Mouse (Mus musculus) midbrain, embryonic 15.5 days (tissue): ENCODE results near the gene Fgf2. TPM values are rescaled to one million over a fixed set of nuclear protein-coding genes. Genes with fewer than 3 reads are reported as not detected.

ENCODE experiments used
- ATAC-seq: fragments of 200-750 bp; cut with Nextera tagmentation; replicated peaks from 2 replicates; pipeline ENCODE4 v1.8.0; 2017; ENCODE audit warnings: moderate TSS enrichment
- H3K27ac ChIP-seq: fragments of 300-500 bp; sonication (generic); 2 replicates; pipeline ENCODE4 v1.5.1; 2015; ENCODE audit warnings: mild to moderate bottlenecking, inconsistent platforms
- H3K27me3 ChIP-seq: fragments of 300-500 bp; sonication (generic); replicated peaks from 2 replicates; pipeline ENCODE4 v1.6.1; 2015; ENCODE audit warnings: inconsistent platforms
- H3K36me3 ChIP-seq: fragments of 300-500 bp; sonication (generic); replicated peaks from 2 replicates; pipeline ENCODE4 v1.6.1; 2015; ENCODE audit warnings: inconsistent platforms
- H3K4me1 ChIP-seq: fragments of 300-500 bp; sonication (generic); 2 replicates; pipeline ENCODE4 v1.6.1; 2015; ENCODE audit warnings: inconsistent platforms
- H3K4me2 ChIP-seq: fragments of 300-500 bp; sonication (generic); 2 replicates; pipeline ENCODE4 v1.6.1; 2015; ENCODE audit warnings: inconsistent platforms, mild to moderate bottlenecking, moderate library complexity
- H3K4me3 ChIP-seq: fragments of 300-500 bp; sonication (generic); 2 replicates; pipeline ENCODE4 v1.5.1; 2015; ENCODE audit warnings: mild to moderate bottlenecking, inconsistent platforms
- H3K9ac ChIP-seq: fragments of 300-500 bp; sonication (generic); 2 replicates; pipeline ENCODE4 v1.6.1; 2015; ENCODE audit warnings: mild to moderate bottlenecking, inconsistent platforms
- H3K9me3 ChIP-seq: fragments of 300-500 bp; sonication (generic); 2 replicates; pipeline ENCODE4 v1.6.1; 2016; ENCODE audit warnings: inconsistent platforms
- WGBS: fragments of 180-500 bp; shearing (Covaris S2); methylation state at CpG from one replicate; pipeline ENCODE4 v1.1.7; 2015; ENCODE audit warnings: mixed read lengths; 5-methylcytosine and 5-hydroxymethylcytosine counted together
- polyA plus RNA-seq: library from polyadenylated mRNA; unstranded; fragments of >200 nt; fragmentation: Nextera tagmentation; extraction: Ambion mirVana; gene quantifications from 2 replicates; pipeline ENCODE4 v1.2.1, GENCODE M21; 2015

Gene Fgf2
- polyA plus RNA-seq, 1 experiment from 2014 or later = 0.34 TPM

DNA sequence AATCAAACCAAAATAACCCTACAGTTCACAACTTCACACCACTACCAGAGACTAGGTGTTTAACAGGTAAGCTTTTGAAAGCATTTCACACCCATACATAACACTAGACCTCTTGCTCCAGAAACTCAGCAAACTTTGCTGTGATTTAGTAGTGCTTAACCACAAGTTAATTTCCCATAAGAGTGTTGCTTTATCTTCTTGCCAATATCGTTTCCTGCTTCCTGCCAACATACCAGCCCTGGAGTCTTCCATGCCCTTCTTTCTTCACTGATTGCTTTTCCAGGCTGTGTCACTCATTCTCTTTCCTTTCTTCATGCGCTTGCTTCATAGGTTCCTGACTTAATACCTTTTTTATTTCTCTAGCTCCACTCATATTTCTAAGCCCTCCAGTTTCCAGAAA is 19.7 kb upstream of the Fgf2 start:
- Histone ChIP-seq H3K4me1 (no peaks in the 10 kb centered on the region), H3K9me3 (no peaks in the 10 kb centered on the region), H3K4me2 (no peak overlapping the region), H3K4me3 (no peak overlapping the region), H3K36me3 (no peaks in the 10 kb centered on the region), H3K27me3 (no peaks in the 10 kb centered on the region), H3K9ac (no peak overlapping the region), H3K27ac (no peak overlapping the region)
- WGBS = 85% methylated on average over 2 of the region's 2 CpGs
- ATAC-seq = no peak

DNA sequence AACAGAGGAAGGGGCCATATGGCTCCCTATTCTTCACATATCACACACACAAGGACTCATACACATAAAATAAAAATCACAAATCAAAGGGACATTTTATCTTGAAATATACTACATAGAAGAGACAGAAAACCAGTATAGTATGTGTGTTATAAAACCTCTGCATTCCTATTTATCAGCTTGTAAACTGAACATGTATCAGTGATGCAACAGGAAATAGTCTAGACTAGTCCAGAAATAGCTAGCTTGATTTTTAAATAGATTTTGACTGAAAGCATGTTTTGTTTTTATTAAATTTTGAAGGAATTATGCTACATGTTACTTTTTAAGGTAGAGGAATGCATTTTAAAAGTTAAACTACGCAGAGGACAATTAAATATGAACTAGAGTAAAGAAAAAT is 18.2 kb upstream of the Fgf2 start:
- no peak overlapping the region for H3K27ac ChIP-seq
- no peak for ATAC-seq
- no peaks in the 10 kb centered on the region for H3K9me3 ChIP-seq
- H3K36me3 ChIP-seq = no peaks in the 10 kb centered on the region
- no peak overlapping the region for H3K4me3 ChIP-seq
- no peaks in the 10 kb centered on the region for H3K27me3 ChIP-seq
- H3K9ac ChIP-seq = no peak overlapping the region
- WGBS = 85% methylated on average over 1 of the region's 1 CpGs
- no peak overlapping the region for H3K4me2 ChIP-seq
- H3K4me1 ChIP-seq = no peaks in the 10 kb centered on the region

- H3K27me3 ChIP-seq = no peaks in the 10 kb centered on the region
- H3K4me2 ChIP-seq = no peak overlapping the region
- no peaks in the 10 kb centered on the region for H3K36me3 ChIP-seq
- no peak overlapping the region for H3K27ac ChIP-seq
- no peak for ATAC-seq
- no peaks in the 10 kb centered on the region for H3K4me1 ChIP-seq
- WGBS = 71% methylated on average over 6 of the region's 6 CpGs
- H3K9me3 ChIP-seq = no peaks in the 10 kb centered on the region
- H3K4me3 ChIP-seq = no peak overlapping the region
- H3K9ac ChIP-seq = no peak overlapping the region
Observed at GRCm38 (mm10) chr3:37331999-37332449, 16.1 kb upstream of the Fgf2 start.

DNA sequence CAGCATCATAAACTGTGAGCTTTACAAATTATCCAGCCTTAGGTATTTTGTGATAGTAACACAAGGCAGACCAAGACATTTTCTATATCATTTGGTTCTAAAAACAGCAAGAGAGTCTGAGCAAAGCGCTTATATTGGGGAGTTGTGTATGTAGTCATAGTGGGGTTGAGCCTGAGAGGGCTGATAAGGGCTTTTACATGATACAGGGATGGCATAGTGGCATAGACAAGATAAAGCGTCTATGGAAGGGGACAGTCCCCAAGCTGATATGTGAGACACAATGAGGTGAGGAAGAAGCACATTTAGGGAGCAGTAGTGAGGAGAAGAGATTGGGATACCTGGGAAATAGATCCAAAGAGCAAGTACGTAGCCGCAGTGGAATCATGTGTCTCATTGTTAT is 14.1 kb upstream of the Fgf2 start:
- no peaks in the 10 kb centered on the region for H3K36me3 ChIP-seq
- H3K4me3 ChIP-seq = no peak overlapping the region
- no peaks in the 10 kb centered on the region for H3K27me3 ChIP-seq
- ATAC-seq = no peak
- H3K4me2 ChIP-seq = no peak overlapping the region
- no peak overlapping the region for H3K27ac ChIP-seq
- no peak overlapping the region for H3K9ac ChIP-seq
- H3K4me1 ChIP-seq = no peaks in the 10 kb centered on the region
- 93% methylated on average over 4 of the region's 4 CpGs for WGBS
- H3K9me3 ChIP-seq = no peaks in the 10 kb centered on the region

- no peak for ATAC-seq
- no peaks in the 10 kb centered on the region for H3K36me3 ChIP-seq
- H3K9ac ChIP-seq = no peak overlapping the region
- H3K4me3 ChIP-seq = no peak overlapping the region
- H3K27ac ChIP-seq = no peak overlapping the region
- H3K27me3 ChIP-seq = no peaks in the 10 kb centered on the region
- 69% methylated on average over 5 of the region's 5 CpGs for WGBS
- no peaks in the 10 kb centered on the region for H3K9me3 ChIP-seq
- no peak overlapping the region for H3K4me2 ChIP-seq
- no peaks in the 10 kb centered on the region for H3K4me1 ChIP-seq
Observed at GRCm38 (mm10) chr3:37341110-37341509, 7.0 kb upstream of the Fgf2 start.

GRCm38 (mm10) chr3:37342811-37343210 is 5.3 kb upstream of the Fgf2 start:
- H3K9ac ChIP-seq = no peak overlapping the region
- no peaks in the 10 kb centered on the region for H3K9me3 ChIP-seq
- peaks cover 4% of the 10 kb centered on the region for H3K27me3 ChIP-seq
- no peaks in the 10 kb centered on the region for H3K36me3 ChIP-seq
- no peak overlapping the region for H3K27ac ChIP-seq
- peaks cover under 1% of the 10 kb centered on the region; the same call in 1 of the 2 replicates for H3K4me1 ChIP-seq
- ATAC-seq = no peak
- no peak overlapping the region for H3K4me3 ChIP-seq
- WGBS = 83% methylated on average over 5 of the region's 5 CpGs
- no peak overlapping the region for H3K4me2 ChIP-seq

DNA sequence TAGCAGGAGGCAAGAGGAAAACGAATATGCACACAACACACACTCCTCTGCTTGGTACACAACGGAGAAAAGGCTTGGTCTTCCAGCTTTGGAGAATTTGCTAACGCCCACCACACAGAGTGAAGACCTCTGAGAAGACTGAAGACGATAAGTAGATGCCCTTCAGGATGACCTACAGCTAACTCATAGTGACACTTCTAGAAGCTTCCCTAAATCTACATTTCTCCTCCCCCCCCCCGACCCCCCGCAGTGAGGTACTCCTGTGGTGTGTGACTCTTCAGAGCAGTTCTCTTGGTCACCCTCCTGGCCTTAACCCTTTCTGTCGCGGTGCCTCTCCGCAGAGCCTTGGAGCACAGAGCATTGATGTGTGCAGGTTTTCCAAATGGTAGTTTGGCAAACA is 475 bp upstream of the Fgf2 start:
- WGBS = 38% methylated on average over 9 of the region's 9 CpGs
- ATAC-seq = no peak

DNA sequence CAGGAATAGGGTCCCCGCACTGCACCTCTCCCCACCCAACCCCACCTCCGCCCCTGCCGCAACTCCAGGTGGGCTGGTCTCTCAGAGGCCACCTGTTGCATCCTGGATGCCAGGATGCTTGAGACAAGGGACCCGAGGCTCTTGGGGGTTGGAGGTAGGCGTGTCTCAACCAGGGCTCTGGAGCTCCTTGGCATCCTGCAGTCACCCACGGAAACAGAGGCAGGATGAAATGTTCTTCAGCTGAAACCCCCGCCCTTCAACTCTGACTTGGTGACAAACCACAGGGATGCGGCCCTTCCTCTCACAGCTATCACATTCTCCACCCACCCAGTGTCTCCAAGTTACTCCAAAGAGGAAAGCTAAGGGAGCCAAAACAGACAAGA is 1.0 kb downstream of the Fgf2 start:
- peak overlapping the region; percentile 33 for H3K9ac ChIP-seq
- no peak overlapping the region for H3K27ac ChIP-seq
- peaks cover 23% of the 10 kb centered on the region for H3K27me3 ChIP-seq
- H3K9me3 ChIP-seq = no peaks in the 10 kb centered on the region
- peak overlapping the region; percentile 57 for H3K4me3 ChIP-seq
- WGBS = 10% methylated on average over 8 of the region's 8 CpGs
- H3K4me1 ChIP-seq = peaks cover 13% of the 10 kb centered on the region
- peak overlapping the region; percentile 100 for H3K4me2 ChIP-seq
- no peaks in the 10 kb centered on the region for H3K36me3 ChIP-seq
- no peak; the same call in 1 of the 2 replicates for ATAC-seq

More for the DNA sequence above, 475 bp upstream of the Fgf2 start:
- Histone ChIP-seq H3K4me3 (peak overlapping the region; percentile 57; the same call in 1 of the 2 replicates), H3K36me3 (no peaks in the 10 kb centered on the region), H3K27ac (no peak overlapping the region), H3K9ac (no peak overlapping the region), H3K27me3 (peaks cover 23% of the 10 kb centered on the region), H3K4me2 (peak overlapping the region; percentile 100), H3K4me1 (peaks cover 13% of the 10 kb centered on the region), H3K9me3 (no peaks in the 10 kb centered on the region)

GRCm38 (mm10) chr3:37350386-37350785 is 2.2 kb downstream of the Fgf2 start:
- 47% methylated on average over 7 of the region's 7 CpGs for WGBS
- no peak for ATAC-seq
- H3K9ac ChIP-seq = no peak overlapping the region
- H3K4me3 ChIP-seq = no peak overlapping the region
- no peaks in the 10 kb centered on the region for H3K9me3 ChIP-seq
- H3K27ac ChIP-seq = no peak overlapping the region
- no peak overlapping the region for H3K4me2 ChIP-seq
- no peaks in the 10 kb centered on the region for H3K36me3 ChIP-seq
- H3K4me1 ChIP-seq = peaks cover 13% of the 10 kb centered on the region
- H3K27me3 ChIP-seq = peaks cover 23% of the 10 kb centered on the region

GRCm38 (mm10) chr3:37353951-37354481 is 5.9 kb downstream of the Fgf2 start:
- WGBS = 88% methylated on average over 10 of the region's 10 CpGs
- Histone ChIP-seq H3K4me1 (peaks cover 1% of the 10 kb centered on the region; the same call in 1 of the 2 replicates), H3K4me3 (no peak overlapping the region), H3K4me2 (no peak overlapping the region), H3K36me3 (no peaks in the 10 kb centered on the region), H3K9me3 (no peaks in the 10 kb centered on the region), H3K9ac (no peak overlapping the region), H3K27me3 (peaks cover 8% of the 10 kb centered on the region), H3K27ac (no peak overlapping the region)
- ATAC-seq = no peak

GRCm38 (mm10) chr3:37354737-37355136 is 6.6 kb downstream of the Fgf2 start:
- Histone ChIP-seq H3K4me1 (no peaks in the 10 kb centered on the region), H3K4me3 (no peak overlapping the region), H3K9ac (no peak overlapping the region), H3K9me3 (no peaks in the 10 kb centered on the region), H3K4me2 (no peak overlapping the region), H3K27me3 (peaks cover under 1% of the 10 kb centered on the region; the same call in 1 of the 2 replicates), H3K36me3 (no peaks in the 10 kb centered on the region), H3K27ac (no peak overlapping the region)
- no peak for ATAC-seq
- 92% methylated on average over 1 of the region's 1 CpGs for WGBS

DNA sequence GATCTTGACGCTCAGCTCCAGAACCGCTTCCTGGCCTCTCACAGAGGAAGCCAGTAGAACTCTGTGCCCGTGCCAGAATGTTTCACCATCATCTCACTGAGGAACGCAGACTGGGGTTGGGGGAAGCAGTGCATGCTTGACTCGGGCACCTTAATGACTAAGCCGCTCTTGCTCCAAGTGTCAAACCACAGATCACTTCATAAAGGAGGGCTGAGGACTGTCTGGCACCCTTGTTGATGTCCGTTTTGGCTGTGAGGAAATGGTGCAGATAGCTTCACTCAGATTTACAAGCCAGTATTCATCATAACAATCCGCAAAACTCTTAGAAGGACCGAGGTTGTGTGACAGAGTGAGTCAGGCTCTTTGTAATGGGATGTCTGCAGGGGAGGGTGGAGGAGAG is 12.6 kb downstream of the Fgf2 start:
- ATAC-seq = no peak
- Histone ChIP-seq H3K4me2 (no peak overlapping the region), H3K4me1 (no peaks in the 10 kb centered on the region), H3K9me3 (no peaks in the 10 kb centered on the region), H3K27ac (no peak overlapping the region), H3K9ac (no peak overlapping the region), H3K4me3 (no peak overlapping the region), H3K27me3 (no peaks in the 10 kb centered on the region), H3K36me3 (no peaks in the 10 kb centered on the region)
- 88% methylated on average over 9 of the region's 9 CpGs for WGBS

DNA sequence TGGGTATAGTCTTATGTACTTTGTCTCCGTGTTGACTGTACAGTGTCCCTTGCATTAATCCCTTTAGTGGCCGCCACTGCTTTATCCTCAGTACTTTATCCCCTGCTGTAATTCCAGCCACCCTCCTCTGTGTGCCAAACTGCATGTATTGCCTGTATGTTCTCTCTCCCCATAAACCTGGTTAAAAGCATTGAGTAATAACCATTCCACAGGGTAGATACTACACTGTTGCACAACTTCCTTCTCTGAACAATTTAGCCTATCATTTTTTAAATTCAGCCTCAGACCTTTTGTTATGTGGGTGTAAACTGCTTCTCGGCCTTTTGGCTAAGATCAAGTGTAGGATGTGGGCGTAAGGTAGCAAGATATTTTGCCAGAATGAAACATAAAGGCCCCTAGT is 17.0 kb downstream of the Fgf2 start:
- Histone ChIP-seq H3K9ac (no peak overlapping the region), H3K27ac (no peak overlapping the region), H3K36me3 (no peaks in the 10 kb centered on the region), H3K27me3 (no peaks in the 10 kb centered on the region), H3K4me3 (no peak overlapping the region), H3K4me1 (no peaks in the 10 kb centered on the region), H3K9me3 (no peaks in the 10 kb centered on the region), H3K4me2 (no peak overlapping the region)
- ATAC-seq = no peak
- whole genome bisulfite sequencing = 81% methylated on average over 4 of the region's 4 CpGs
